Mouse (Mus musculus) ES-E14 (cell line): ENCODE measurements around the gene Ppara. TPM values are rescaled to one million over a fixed set of nuclear protein-coding genes. Genes with fewer than 3 reads are reported as not detected.

Experiments
- DNase-seq: peaks from one replicate; pipeline ENCODE4 v3.0.0-alpha.2; 2013; ENCODE audit warnings: low read depth, low spot score
- H3K27ac ChIP-seq: 2 replicates; pipeline ENCODE4 v1.5.1; 2012; ENCODE audit warnings: low read depth, mild to moderate bottlenecking, low read length, moderate library complexity, mixed read lengths; ENCODE audit not compliant: poor library complexity, insufficient read depth, severe bottlenecking
- H3K36me3 ChIP-seq: 2 replicates; pipeline ENCODE4 v1.6.1; 2012; ENCODE audit warnings: mild to moderate bottlenecking, low read length, moderate library complexity, mixed read lengths; ENCODE audit not compliant: control insufficient read depth, poor library complexity, insufficient read depth, severe bottlenecking
- H3K4me1 ChIP-seq, 2 experiments: fragments of 150-350 bp in 1 of 2; sonication (generic) in 1 of 2; 2 replicates each; pipeline ENCODE4 v1.6.1; 2012; ENCODE audit warnings: low read length in 2 of 2, mild to moderate bottlenecking in 1 of 2, mixed read lengths in 1 of 2; ENCODE audit not compliant: control insufficient read depth in 2 of 2, insufficient read depth in 2 of 2, poor library complexity in 1 of 2
- H3K4me3 ChIP-seq, 2 experiments: fragments of 150-350 bp in 1 of 2; sonication (generic) in 1 of 2; 2 replicates each; pipeline ENCODE4 v1.5.1; 2012; ENCODE audit warnings: low read length in 2 of 2, low read depth in 1 of 2, mild to moderate bottlenecking in 1 of 2, mixed read lengths in 1 of 2; ENCODE audit not compliant: insufficient read depth in 1 of 2, poor library complexity in 1 of 2, severe bottlenecking in 1 of 2
- H3K9ac ChIP-seq: 2 replicates; pipeline ENCODE4 v1.6.1; 2012; ENCODE audit warnings: low read depth, mild to moderate bottlenecking, low read length, mixed read lengths; ENCODE audit not compliant: poor library complexity, insufficient read depth, severe bottlenecking
- H3K9me3 ChIP-seq: fragments of 150-350 bp; sonication (generic); 2 replicates; pipeline ENCODE4 v1.6.1; 2012; ENCODE audit warnings: low read depth, mild to moderate bottlenecking, low read length; ENCODE audit not compliant: control insufficient read depth, insufficient read depth
- CHD2 ChIP-seq: IDR thresholded peaks from 2 replicates; pipeline ENCODE4 v1.6.1; 2014; ENCODE audit warnings: mild to moderate bottlenecking, low read depth, low read length, inconsistent platforms
- HCFC1 ChIP-seq: IDR thresholded peaks from 2 replicates; pipeline ENCODE4 v1.6.1; 2012; ENCODE audit warnings: low read length, inconsistent platforms, borderline replicate concordance; ENCODE audit not compliant: insufficient read depth
- MAFK ChIP-seq: IDR thresholded peaks from 2 replicates; pipeline ENCODE4 v1.6.1; 2014; ENCODE audit warnings: mild to moderate bottlenecking, low read depth, low read length, inconsistent platforms; ENCODE audit not compliant: insufficient read depth
- ZC3H11A ChIP-seq: IDR thresholded peaks from 2 replicates; pipeline ENCODE4 v1.6.1; 2012; ENCODE audit warnings: low read depth, mild to moderate bottlenecking, inconsistent platforms, low read length, borderline replicate concordance
- ZNF384 ChIP-seq: IDR thresholded peaks from 2 replicates; pipeline ENCODE4 v1.6.1; 2012; ENCODE audit warnings: low read depth, low read length, inconsistent platforms
- in situ Hi-C, 2 experiments: fragments of 600-800 bp; cut with MboI; formaldehyde crosslinking; loops; one replicate each; pipeline ENCODE4 v1.15.1; 2025; ENCODE audit warnings: low sequenced_read_pairs in 2 of 2, inconsistent platforms in 1 of 2; ENCODE audit not compliant: unreplicated experiment in 2 of 2
- total RNA-seq: library from RNA; depleted of rRNA; stranded (reverse); fragments of 300-350 nt; gene quantifications from 2 replicates; pipeline ENCODE4 v1.2.3, GENCODE M21; 2012

Gene Ppara
- total RNA-seq, 1 experiment: 0.09 TPM

GRCm38 (mm10) chr15:85738416-85738815 lies 3.6 kb downstream of the Ppara start:
- H3K4me3 ChIP-seq: no peak overlapping the region
- peaks cover 2% of the 10 kb centered on the region in 2 experiments; a peak in 1 of 4 replicates for H3K4me1 ChIP-seq
- H3K9ac ChIP-seq: no peak overlapping the region
- no peaks in the 10 kb centered on the region for H3K36me3 ChIP-seq
- TF ChIP-seq MAFK (no peak), CHD2 (no peak), HCFC1 (no peak)
- in situ Hi-C loops: no loop called here
- H3K27ac ChIP-seq: no peak overlapping the region
- DNase-seq: no peak
- no peaks in the 10 kb centered on the region for H3K9me3 ChIP-seq

GRCm38 (mm10) chr15:85738939-85739338 lies 4.2 kb downstream of the Ppara start:
- H3K4me1 ChIP-seq: peaks cover 2% of the 10 kb centered on the region in 2 experiments; a peak in 1 of 4 replicates
- H3K9ac ChIP-seq: no peak overlapping the region
- no peaks in the 10 kb centered on the region for H3K9me3 ChIP-seq
- H3K27ac ChIP-seq: no peak overlapping the region
- in situ Hi-C loops: no loop called here
- H3K36me3 ChIP-seq: no peaks in the 10 kb centered on the region
- H3K4me3 ChIP-seq: no peak overlapping the region
- DNase-seq: no peak
- TF ChIP-seq ZC3H11A (no peak), ZNF384 (no peak), CHD2 (no peak), HCFC1 (no peak), MAFK (no peak)

GRCm38 (mm10) chr15:85742608-85743007 lies 7.8 kb downstream of the Ppara start:
- no peaks in the 10 kb centered on the region for H3K9me3 ChIP-seq
- H3K27ac ChIP-seq: no peak overlapping the region
- no peak overlapping the region for H3K9ac ChIP-seq
- H3K4me3 ChIP-seq: no peak overlapping the region
- TF ChIP-seq MAFK (no peak), ZC3H11A (no peak), ZNF384 (no peak), HCFC1 (no peak), CHD2 (no peak)
- no peaks in the 10 kb centered on the region for H3K4me1 ChIP-seq
- in situ Hi-C loops: no loop called here
- DNase-seq: no peak
- no peaks in the 10 kb centered on the region for H3K36me3 ChIP-seq

GRCm38 (mm10) chr15:85743946-85744345 lies 9.2 kb downstream of the Ppara start:
- H3K27ac ChIP-seq: no peak overlapping the region
- H3K9me3 ChIP-seq: no peaks in the 10 kb centered on the region
- DNase-seq: no peak
- TF ChIP-seq HCFC1: no peak
- TF ChIP-seq ZC3H11A: no peak
- TF ChIP-seq CHD2: no peak
- TF ChIP-seq MAFK: no peak
- TF ChIP-seq ZNF384: no peak
- H3K9ac ChIP-seq: no peak overlapping the region
- no peaks in the 10 kb centered on the region for H3K36me3 ChIP-seq
- in situ Hi-C loops: no loop called here
- H3K4me1 ChIP-seq: no peaks in the 10 kb centered on the region
- no peak overlapping the region for H3K4me3 ChIP-seq

- TF ChIP-seq CHD2 (no peak), MAFK (no peak), HCFC1 (no peak), ZNF384 (no peak), ZC3H11A (no peak)
- Histone ChIP-seq H3K4me1 (no peaks in the 10 kb centered on the region), H3K36me3 (no peaks in the 10 kb centered on the region), H3K27ac (no peak overlapping the region), H3K4me3 (no peak overlapping the region), H3K9me3 (no peaks in the 10 kb centered on the region), H3K9ac (no peak overlapping the region)
- in situ Hi-C loops: no loop called here
- DNase-seq: no peak
Measured at GRCm38 (mm10) chr15:85746178-85746577, 11.4 kb downstream of the Ppara start.
